Mouse (Mus musculus) bone marrow, adult 2 months (tissue): ENCODE measurements around the gene Olfr123.

Experiments used
- CTCF ChIP-seq: fragments of 200-500 bp; IDR thresholded peaks from 2 replicates; pipeline ENCODE4 v1.5.1; 2011; ENCODE audit warnings: low read length, control low read depth; ENCODE audit not compliant: control insufficient read depth, insufficient read depth
- POLR2A ChIP-seq: fragments of 200-500 bp; IDR thresholded peaks from 2 replicates; pipeline ENCODE4 v1.6.1; 2011; ENCODE audit warnings: low read depth, mild to moderate bottlenecking, control low read depth, low read length, borderline replicate concordance; ENCODE audit not compliant: control insufficient read depth

- TF ChIP-seq CTCF = no peak
- no peak for TF ChIP-seq POLR2A
Observed at GRCm38 (mm10) chr17:37793229-37793628, at the start of gene Olfr123.
